Mouse (Mus musculus) liver, embryonic 14 days (tissue): ENCODE measurements around the gene Bckdha. TPM values are rescaled to one million over a fixed set of nuclear protein-coding genes. Genes with fewer than 3 reads are reported as not detected.

ENCODE experiments used
- polyA plus RNA-seq: library from polyadenylated mRNA; depleted of rRNA; stranded (reverse); fragments of >200 nt; gene quantifications from 2 replicates; pipeline ENCODE4 v1.2.3, GENCODE M21; 2012; rRNA removed

Gene Bckdha
- 17.9 and 19.0 TPM in 2 replicates for polyA plus RNA-seq

GRCm38 (mm10) chr7:25658657-25659472 is at the start of gene Bckdha, which contains the start of gene Exosc5:
Bckdha (minus strand) TSS chr7:25658981.
Exosc5 (plus strand) TSS chr7:25659164.

GRCm38 (mm10) chr7:25686680-25687531 is 28.1 kb upstream of the Bckdha start, which contains the start of gene Tgfb1:
Tgfb1 (plus strand) TSS chr7:25687002.

DNA sequence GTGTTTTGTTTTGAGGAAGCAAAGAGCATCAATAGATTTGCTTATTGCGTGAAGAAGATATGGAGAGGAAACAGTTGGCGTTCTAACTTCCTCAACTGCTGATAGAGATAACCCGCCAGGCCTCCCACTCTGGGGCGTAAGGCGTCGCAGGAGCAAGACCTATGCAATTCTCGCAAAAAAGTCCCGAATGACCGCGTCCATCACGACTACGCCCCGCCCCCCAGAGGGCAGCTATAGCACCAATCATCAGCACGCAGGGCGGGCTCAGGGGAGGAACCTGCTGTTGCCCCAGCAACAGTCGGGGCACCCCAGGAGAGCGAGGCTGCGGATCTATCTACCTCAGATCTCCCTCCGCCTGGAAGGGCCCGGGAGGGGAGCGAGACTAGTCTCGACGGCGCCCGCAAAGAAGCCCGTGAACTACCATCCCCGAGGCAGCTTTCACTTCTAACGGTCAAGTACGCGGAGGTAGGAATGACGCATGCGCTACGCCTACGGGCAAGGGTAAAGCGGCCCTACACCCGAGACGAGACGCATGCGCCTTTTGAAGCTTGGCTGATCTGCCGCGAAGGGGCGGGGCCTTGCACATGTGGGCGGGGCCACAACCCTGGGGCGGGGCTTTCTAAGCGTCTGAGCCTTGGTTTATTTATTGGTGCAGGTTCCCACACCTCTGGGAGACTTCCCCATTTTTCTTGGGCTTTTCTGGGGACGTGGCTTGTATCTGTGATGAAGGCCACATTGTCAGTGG is 21.9 kb upstream of the Bckdha start, which contains the start of gene B9d2:
B9d2 (plus strand) TSS at position 267 of the 745 bp plus-strand sequence.

DNA sequence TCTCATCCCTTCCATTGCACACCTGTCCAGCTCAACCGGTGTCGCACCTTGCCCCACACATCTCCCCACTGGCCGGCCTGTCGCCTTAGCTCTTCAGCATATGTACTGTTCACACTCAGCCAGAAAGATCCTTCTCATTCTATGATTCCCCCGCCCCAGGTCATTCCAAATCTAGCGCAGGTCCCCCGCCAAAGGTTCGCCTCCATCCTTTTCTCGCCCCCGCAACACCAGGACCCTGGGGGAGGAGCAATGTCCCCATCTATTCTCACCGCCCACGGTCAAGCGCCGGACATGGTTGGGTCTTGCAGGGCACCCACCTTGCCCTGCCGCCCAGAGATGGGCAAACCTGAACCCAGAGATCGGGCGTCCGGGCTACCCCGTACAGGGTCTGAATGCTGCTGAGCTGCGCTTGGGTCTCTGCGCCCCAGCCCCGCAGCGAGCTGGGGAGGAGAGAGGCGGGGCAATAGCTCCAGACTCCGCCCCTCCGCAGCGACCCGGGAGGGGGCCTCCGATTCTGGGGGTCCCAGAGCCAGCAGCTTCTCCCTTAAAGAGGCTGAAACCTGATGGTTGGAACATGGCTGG is 16.0 kb upstream of the Bckdha start, which contains the start of gene Tmem91:
Tmem91 (minus strand) TSS at position 448 of the 582 bp plus-strand sequence.

DNA sequence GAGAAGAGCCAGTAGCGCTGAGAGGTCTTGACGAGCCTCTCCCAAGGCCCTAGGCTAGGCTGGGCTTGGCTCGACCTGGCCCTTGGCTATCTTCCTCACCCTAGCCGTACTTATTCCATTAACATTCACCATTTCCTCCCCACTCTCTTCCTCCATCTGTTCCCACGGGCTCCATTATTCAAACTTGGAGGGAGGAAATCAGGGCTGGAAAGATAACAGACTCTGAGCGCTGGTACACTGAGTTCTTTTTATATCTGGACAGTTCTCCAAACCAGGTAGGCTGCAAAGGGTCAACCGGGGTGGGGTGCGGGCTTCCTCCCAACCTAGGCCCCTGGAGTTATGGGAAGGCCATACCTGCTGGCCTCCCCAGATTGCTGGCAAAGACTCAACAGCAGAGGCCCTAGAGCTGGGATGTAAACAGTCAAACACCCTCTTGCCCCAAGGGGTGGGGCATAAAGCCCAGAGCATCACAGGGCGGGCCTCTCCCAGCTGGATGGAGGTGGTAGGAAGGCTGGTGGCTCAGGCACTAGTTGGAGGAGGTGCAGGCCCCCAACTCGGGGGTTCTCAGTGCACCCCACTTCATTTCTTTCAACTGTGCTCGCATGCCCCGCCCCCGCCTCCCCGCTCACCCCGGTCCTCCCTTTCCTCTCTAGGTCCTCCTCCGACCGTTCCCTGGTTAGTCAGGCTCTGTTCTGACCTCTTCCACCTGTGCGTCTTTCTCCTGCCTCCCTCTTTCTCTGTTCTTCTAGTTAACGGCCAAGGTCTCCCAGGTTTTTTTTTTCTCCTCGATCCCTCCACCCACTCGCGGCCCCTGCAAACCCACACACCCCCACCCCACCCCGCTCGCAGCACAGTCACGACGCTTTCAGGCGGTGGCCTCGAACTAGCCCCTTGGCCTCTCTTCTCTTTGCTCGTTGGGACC is 32.0 kb downstream of the Bckdha start, which contains the start of gene B3gnt8:
B3gnt8 (plus strand) TSS at position 146 of the 922 bp plus-strand sequence.

DNA sequence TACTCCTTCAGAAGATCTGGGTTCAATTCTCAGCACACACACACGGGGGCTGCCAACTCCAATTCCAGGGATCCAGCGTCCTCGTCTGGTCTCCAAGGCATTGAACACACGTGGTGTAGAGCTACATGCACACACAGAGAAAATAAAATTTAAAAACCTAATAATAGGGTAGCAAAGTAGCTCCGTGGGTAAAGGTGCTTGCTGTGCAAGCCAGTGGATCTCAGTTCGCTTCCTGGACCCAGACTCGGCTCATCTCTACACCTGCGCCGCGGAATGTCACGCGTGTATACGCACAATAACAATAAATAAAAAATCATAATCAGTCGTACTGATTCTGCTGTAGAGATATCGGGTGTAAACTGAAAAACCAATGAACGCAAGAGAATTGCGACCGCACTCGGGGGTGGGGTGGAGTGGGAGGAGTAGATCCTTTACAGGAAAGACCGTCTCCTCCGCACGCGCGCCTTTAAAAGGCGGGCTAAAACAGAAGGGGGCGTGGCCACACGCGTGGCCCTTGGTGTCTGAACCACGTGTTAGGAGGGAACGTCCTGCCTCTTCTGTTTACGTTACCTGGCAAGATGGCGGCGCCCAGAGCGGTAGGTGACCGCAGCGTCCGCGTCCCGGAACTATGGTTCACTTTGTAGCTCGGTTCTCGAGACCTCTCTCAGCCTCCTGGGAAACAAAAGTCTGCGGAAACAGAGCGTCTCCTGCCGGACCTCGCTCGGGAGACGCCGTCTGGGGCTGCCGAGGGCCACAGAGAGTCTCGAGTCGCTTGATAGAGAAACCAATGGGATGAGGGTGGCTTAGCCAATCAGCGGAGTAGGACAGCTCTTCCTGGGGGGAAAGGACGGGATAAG is 39.7 kb downstream of the Bckdha start, which contains the start of gene Dmac2:
Dmac2 (plus strand) TSS at position 550 of the 857 bp plus-strand sequence.

GRCm38 (mm10) chr7:25615706-25616011 is 43.1 kb downstream of the Bckdha start, which contains the start of gene Erich4:
Erich4 (minus strand) TSS chr7:25615892.

Other genes starting within 250 kb of the Bckdha start
- gene Cxcl17, start 246.1 kb downstream of the Bckdha start, polyA plus RNA-seq = not detected in 2 replicates
- gene Ceacam1, start 181.4 kb downstream of the Bckdha start, polyA plus RNA-seq = 2.7 and 3.0 TPM in 2 replicates
- 0.01 TPM in 1 of 2 replicates, not detected in the other for gene Ceacam2, start 119.1 kb downstream of the Bckdha start, polyA plus RNA-seq
- gene Erich4, start 43.1 kb downstream of the Bckdha start, polyA plus RNA-seq = 0.37 and 0.44 TPM in 2 replicates
- 7.3 and 8.6 TPM in 2 replicates for gene Dmac2, start 39.6 kb downstream of the Bckdha start, polyA plus RNA-seq
- gene B3gnt8, start 32.3 kb downstream of the Bckdha start, polyA plus RNA-seq = 1.2 and 1.4 TPM in 2 replicates
- gene Exosc5, start 183 bp upstream of the Bckdha start, polyA plus RNA-seq = 31.7 and 35.9 TPM in 2 replicates
- 0.15 and 0.33 TPM in 2 replicates for gene Tmem91, start 16.2 kb upstream of the Bckdha start, polyA plus RNA-seq
- gene B9d2, start 21.8 kb upstream of the Bckdha start, polyA plus RNA-seq = 18.9 and 21.0 TPM in 2 replicates
- 13.6 and 20.5 TPM in 2 replicates for gene Tgfb1, start 28.0 kb upstream of the Bckdha start, polyA plus RNA-seq
- gene Ccdc97, start 60.1 kb upstream of the Bckdha start, polyA plus RNA-seq = 14.8 and 16.3 TPM in 2 replicates
- 23.4 and 28.7 TPM in 2 replicates for gene Hnrnpul1, start 95.8 kb upstream of the Bckdha start, polyA plus RNA-seq
- gene Axl, start 129.7 kb upstream of the Bckdha start, polyA plus RNA-seq = 5.3 and 6.2 TPM in 2 replicates
- gene Cyp2s1, start 157.9 kb upstream of the Bckdha start, polyA plus RNA-seq = 0.18 and 0.30 TPM in 2 replicates
- gene Cyp2b10, start 238.6 kb upstream of the Bckdha start, polyA plus RNA-seq = 0.01 TPM in 2 replicates